Mouse (Mus musculus) lung, postnatal 0 days (tissue): Measurements from ENCODE around the gene Nars2.

Experiments
- CTCF ChIP-seq: IDR thresholded peaks from 2 replicates; pipeline ENCODE4 v1.5.1; 2016; ENCODE audit warnings: antibody characterized with exemption, mild to moderate bottlenecking
- EP300 ChIP-seq: IDR thresholded peaks from 2 replicates; pipeline ENCODE4 v1.6.1; 2016; ENCODE audit warnings: antibody characterized with exemption, mild to moderate bottlenecking, control low read depth

GRCm38 (mm10) chr7:96905422-96905821 lies 45.9 kb upstream of the Nars2 start:
- no peak for TF ChIP-seq EP300
- TF ChIP-seq CTCF = no peak
